Mouse (Mus musculus) bone marrow, adult 2 months (tissue): ENCODE data around the gene Prkacb.

ENCODE experiments used
- CTCF ChIP-seq: fragments of 200-500 bp; IDR thresholded peaks from 2 replicates; pipeline ENCODE4 v1.5.1; 2011; ENCODE audit warnings: low read length, control low read depth; ENCODE audit not compliant: control insufficient read depth, insufficient read depth
- POLR2A ChIP-seq: fragments of 200-500 bp; IDR thresholded peaks from 2 replicates; pipeline ENCODE4 v1.6.1; 2011; ENCODE audit warnings: low read depth, mild to moderate bottlenecking, control low read depth, low read length, borderline replicate concordance; ENCODE audit not compliant: control insufficient read depth

- no peak for TF ChIP-seq POLR2A
- no peak for TF ChIP-seq CTCF
Measured at GRCm38 (mm10) chr3:146684811-146685675, 127.7 kb downstream of the Prkacb start, which contains the start of gene Samd13.
